Mouse (Mus musculus): ENCODE measurements at regions not wholly inside any gene's neighbourhood (a gene's known extent, or its start where the extent isn't known, plus 50 kb on each side); places are given as distances from the start of the nearest gene placed in this dataset.

GRCm38 (mm10) chr2:8562948-8563347 is 1053.6 kb upstream of the Celf2 start:
- no peak for DNase-seq

GRCm38 (mm10) chr2:8546116-8546515 is 1036.8 kb upstream of the Celf2 start:
- no peak for DNase-seq

GRCm38 (mm10) chr2:8536842-8537241 is 1027.5 kb upstream of the Celf2 start:
- no peak for DNase-seq

GRCm38 (mm10) chr2:8498466-8498865 is 989.1 kb upstream of the Celf2 start:
- DNase-seq: no peak

- no peak for DNase-seq
Observed at GRCm38 (mm10) chr2:8477827-8478528, 968.6 kb upstream of the Celf2 start.

- DNase-seq: no peak
Observed at GRCm38 (mm10) chr2:8470546-8470945, 961.2 kb upstream of the Celf2 start.

- DNase-seq: no peak
Observed at GRCm38 (mm10) chr2:8468989-8469388, 959.6 kb upstream of the Celf2 start.

- no peak for DNase-seq
Observed at GRCm38 (mm10) chr2:8468351-8468750, 959.0 kb upstream of the Celf2 start.

- DNase-seq: no peak
Observed at GRCm38 (mm10) chr2:8467531-8468203, 958.3 kb upstream of the Celf2 start.

- DNase-seq: no peak
Observed at GRCm38 (mm10) chr2:8452566-8453243, 943.3 kb upstream of the Celf2 start.

GRCm38 (mm10) chr2:8441230-8441629 is 931.9 kb upstream of the Celf2 start:
- no peak for DNase-seq

- no peak for DNase-seq
Observed at GRCm38 (mm10) chr2:8429652-8430343, 920.4 kb upstream of the Celf2 start.

GRCm38 (mm10) chr2:8428145-8428544 is 918.8 kb upstream of the Celf2 start:
- DNase-seq: no peak

- no peak for DNase-seq
Observed at GRCm38 (mm10) chr2:8427720-8428119, 918.4 kb upstream of the Celf2 start.

- DNase-seq: peak; percentile 8
Observed at GRCm38 (mm10) chr2:8415917-8416316, 906.6 kb upstream of the Celf2 start.

- no peak for DNase-seq
Observed at GRCm38 (mm10) chr2:8394128-8394527, 884.8 kb upstream of the Celf2 start.

- DNase-seq: no peak
Observed at GRCm38 (mm10) chr2:8389530-8389929, 880.2 kb upstream of the Celf2 start.

- peak; percentile 40 for DNase-seq
Observed at GRCm38 (mm10) chr2:8380246-8380645, 870.9 kb upstream of the Celf2 start.

- no peak for DNase-seq
Observed at GRCm38 (mm10) chr2:8379590-8379989, 870.2 kb upstream of the Celf2 start.

GRCm38 (mm10) chr2:8347867-8348266 is 838.5 kb upstream of the Celf2 start:
- no peak for DNase-seq

GRCm38 (mm10) chr2:8344748-8345147 is 835.4 kb upstream of the Celf2 start:
- DNase-seq: no peak

- no peak for DNase-seq
Observed at GRCm38 (mm10) chr2:8338271-8338670, 828.9 kb upstream of the Celf2 start.

- DNase-seq: no peak
Observed at GRCm38 (mm10) chr2:8296001-8296400, 786.6 kb upstream of the Celf2 start.

Data from heart, postnatal 4 days (tissue).